ENCODE assay signal across 8 mouse cellular contexts in genomic region chr9:14174324-14175040, GRCm38 (mm10).
A peak's percentile ranks its signal among the peaks of the same experiment; 100 is the strongest.
DNase-seq lines count a peak whose midpoint lies in the region; ATAC-seq and TF ChIP-seq lines count a peak whose summit lies in the region.

No protein-coding gene starts in this region.

- no peaks in the 10 kb centered on the region for H3K36me3 ChIP-seq in E14TG2a.4 (ENCODE audit: insufficient read depth, low read length)
- H3K36me3 ChIP-seq in forebrain, postnatal 0 days (ENCODE audit: insufficient read depth) = no peaks in the 10 kb centered on the region
- no peaks in the 10 kb centered on the region for H3K36me3 ChIP-seq in limb, embryonic 15.5 days

- no peak for DNase-seq in cerebellum, adult 2 months
- DNase-seq in forebrain, postnatal 0 days = no peak
- DNase-seq in T-cell, adult 2 months (ENCODE audit: low spot score) = no peak
- DNase-seq in lung, postnatal 25 days (ENCODE audit: low spot score) = no peak
- no peak for DNase-seq in adrenal gland, postnatal 10 days

- no peaks in the 10 kb centered on the region for H3K9me3 ChIP-seq in E14TG2a.4 (ENCODE audit: low read length)
- H3K9me3 ChIP-seq in forebrain, postnatal 0 days (ENCODE audit: low read length) = no peaks in the 10 kb centered on the region
- no peaks in the 10 kb centered on the region for H3K9me3 ChIP-seq in limb, embryonic 15.5 days

- no peak overlapping the region for H3K9ac ChIP-seq in forebrain, postnatal 0 days
- H3K9ac ChIP-seq in limb, embryonic 15.5 days = no peak overlapping the region

- TF ChIP-seq CTCF in cerebellum, adult 2 months (IDR thresholded peaks at IDR 0.05; ENCODE audit: borderline replicate concordance, insufficient read depth, low read depth, low read length) = no peak
- no peak for TF ChIP-seq CTCF in E14TG2a.4 (conservative IDR thresholded peaks at IDR 0.05; ENCODE audit: low read length)
- no peak for TF ChIP-seq CTCF in forebrain, postnatal 0 days (IDR thresholded peaks at IDR 0.05; ENCODE audit: low read depth)

- peak; percentile 9; the same call in 1 of the 2 replicates for ATAC-seq in cerebellum, adult (ENCODE audit: insufficient number of reproducible peaks, low FRiP score, low TSS enrichment)
- ATAC-seq in forebrain, postnatal 0 days = peak; percentile 30
- ATAC-seq in limb, embryonic 15.5 days (ENCODE audit: insufficient number of reproducible peaks, low FRiP score, low TSS enrichment, low read depth) = peak; percentile 66; the same call in 1 of the 2 replicates

- H3K4me1 ChIP-seq in cerebellum, adult 2 months (ENCODE audit: control insufficient read depth, insufficient read depth, low read length) = peaks cover 5% of the 10 kb centered on the region
- peaks cover 48% of the 10 kb centered on the region for H3K4me1 ChIP-seq in E14TG2a.4 (replicated peaks; ENCODE audit: low read depth, low read length)
- H3K4me1 ChIP-seq in forebrain, postnatal 0 days (ENCODE audit: insufficient read depth) = peaks cover 9% of the 10 kb centered on the region; the same call in 1 of the 2 replicates
- H3K4me1 ChIP-seq in limb, embryonic 15.5 days = peaks cover 46% of the 10 kb centered on the region

- TF ChIP-seq POLR2A in cerebellum, adult 2 months (IDR thresholded peaks at IDR 0.05; ENCODE audit: borderline replicate concordance, insufficient read depth, low read length) = no peak

- no peak overlapping the region for H3K4me3 ChIP-seq in cerebellum, adult 2 months (replicated peaks; ENCODE audit: insufficient read depth, low read depth, low read length)
- H3K4me3 ChIP-seq in E14TG2a.4 (replicated peaks; ENCODE audit: low read length) = peak overlapping the region; percentile 54; the same call in 1 of the 2 replicates
- H3K4me3 ChIP-seq in forebrain, postnatal 0 days (ENCODE audit: low read depth, low read length) = no peak overlapping the region
- no peak overlapping the region for H3K4me3 ChIP-seq in limb, embryonic 15.5 days

- H3K27me3 ChIP-seq in cerebellum, adult 2 months (ENCODE audit: control insufficient read depth, insufficient read depth, low read length) = no peaks in the 10 kb centered on the region; the same call in 1 of the 2 replicates
- peaks cover 18% of the 10 kb centered on the region for H3K27me3 ChIP-seq in E14TG2a.4 (ENCODE audit: insufficient read depth, low read length)
- H3K27me3 ChIP-seq in forebrain, postnatal 0 days (ENCODE audit: insufficient read depth, low read length) = no peaks in the 10 kb centered on the region
- H3K27me3 ChIP-seq in limb, embryonic 15.5 days = no peaks in the 10 kb centered on the region

- no peak overlapping the region for H3K27ac ChIP-seq in cerebellum, adult 2 months (ENCODE audit: insufficient read depth, low read length)
- no peak overlapping the region for H3K27ac ChIP-seq in forebrain, postnatal 0 days (ENCODE audit: low read depth, low read length)
- peak overlapping the region; percentile 93 for H3K27ac ChIP-seq in limb, embryonic 15.5 days

- H3K4me2 ChIP-seq in forebrain, postnatal 0 days (ENCODE audit: low read depth) = no peak overlapping the region
- peak overlapping the region; percentile 26; the same call in 1 of the 2 replicates for H3K4me2 ChIP-seq in limb, embryonic 15.5 days

- 64% methylated on average over 3 of the region's 3 CpGs for WGBS in cerebellum, adult 2 months
- 67% methylated on average over 3 of the region's 3 CpGs for WGBS in forebrain, postnatal 0 days
- 56% methylated on average over 3 of the region's 3 CpGs for WGBS in limb, embryonic 15.5 days

Comparison
In these comparisons a context has a peak if more than half of its experiments do, and no peak if none do; other contexts are left out.
1. ATAC-seq: peak in every context shown above with its lines; median percentile 66 in limb, embryonic 15.5 days; 30 in forebrain, postnatal 0 days; 9 in cerebellum, adult.